Mouse (Mus musculus): ENCODE results near the gene Gbp7.
"Not testable (repeated sequence)": the region's sequence is repeated elsewhere in the genome, so short reads cannot be mapped to it uniquely, and the experiment has no call there.

The Gbp7 gene

GRCm38 (mm10) chr3:142530087-142530953, at the start of gene Gbp7:
TSS of gene Gbp7 (plus strand) at chr3:142530342.
- in situ Hi-C loops (cut with MboI; ENCODE audit: low pct_unique_long_range_greater_than_20kb in 1 of 2, low sequenced_read_pairs in 2 of 2, unreplicated experiment in 1 of 2), result no loop called here

- in situ Hi-C loops (cut with MboI; ENCODE audit: low pct_unique_long_range_greater_than_20kb in 1 of 2, low sequenced_read_pairs in 2 of 2, unreplicated experiment in 1 of 2), result loop anchor here (25.0 kb wide), 1 partner anchor 222 kb away; the partner anchor contains the start of gene Kyat3 (in 2 of the 2)
Observed at GRCm38 (mm10) chr3:142490465-142490864, 39.7 kb upstream of the Gbp7 start.

- in situ Hi-C loops (cut with MboI; ENCODE audit: low pct_unique_long_range_greater_than_20kb in 1 of 2, low sequenced_read_pairs in 2 of 2, unreplicated experiment in 1 of 2), result loop anchor here (25.0 kb wide), 1 partner anchor 219 kb away; the partner anchor contains the start of gene Kyat3 (in 2 of the 2)
Observed at GRCm38 (mm10) chr3:142493536-142494061, 36.5 kb upstream of the Gbp7 start, which contains the start of gene Gbp5. TSS of gene Gbp5 (plus strand) at chr3:142493978.

- in situ Hi-C loops (cut with MboI; ENCODE audit: low pct_unique_long_range_greater_than_20kb in 1 of 2, low sequenced_read_pairs in 2 of 2, unreplicated experiment in 1 of 2), result loop anchor here (25.0 kb wide), 1 partner anchor 217 kb away; the partner anchor contains the start of gene Kyat3 (in 2 of the 2)
Observed at GRCm38 (mm10) chr3:142495146-142495655, 34.9 kb upstream of the Gbp7 start.

- in situ Hi-C loops (cut with MboI; ENCODE audit: low pct_unique_long_range_greater_than_20kb in 1 of 2, low sequenced_read_pairs in 2 of 2, unreplicated experiment in 1 of 2), result loop anchor here (25.0 kb wide), 1 partner anchor 216 kb away; the partner anchor contains the start of gene Kyat3 (in 2 of the 2)
Observed at GRCm38 (mm10) chr3:142496113-142497101, 33.7 kb upstream of the Gbp7 start.

GRCm38 (mm10) chr3:142497123-142497841, 32.9 kb upstream of the Gbp7 start:
- in situ Hi-C loops (cut with MboI; ENCODE audit: low pct_unique_long_range_greater_than_20kb in 1 of 2, low sequenced_read_pairs in 2 of 2, unreplicated experiment in 1 of 2), result loop anchor here (25.0 kb wide), 1 partner anchor 215 kb away; the partner anchor contains the start of gene Kyat3 (in 2 of the 2)

GRCm38 (mm10) chr3:142498941-142499340, 31.2 kb upstream of the Gbp7 start:
- in situ Hi-C loops (cut with MboI; ENCODE audit: low pct_unique_long_range_greater_than_20kb in 1 of 2, low sequenced_read_pairs in 2 of 2, unreplicated experiment in 1 of 2), result loop anchor here (25.0 kb wide), 1 partner anchor 213 kb away; the partner anchor contains the start of gene Kyat3 (in 2 of the 2)

GRCm38 (mm10) chr3:142528116-142528515, 2.0 kb upstream of the Gbp7 start:
- in situ Hi-C loops (cut with MboI; ENCODE audit: low pct_unique_long_range_greater_than_20kb in 1 of 2, low sequenced_read_pairs in 2 of 2, unreplicated experiment in 1 of 2), result no loop called here

GRCm38 (mm10) chr3:142529597-142529996, 545 bp upstream of the Gbp7 start:
- in situ Hi-C loops (cut with MboI; ENCODE audit: low pct_unique_long_range_greater_than_20kb in 1 of 2, low sequenced_read_pairs in 2 of 2, unreplicated experiment in 1 of 2), result no loop called here

GRCm38 (mm10) chr3:142531595-142531994, 1.5 kb downstream of the Gbp7 start:
- in situ Hi-C loops (cut with MboI; ENCODE audit: low pct_unique_long_range_greater_than_20kb in 1 of 2, low sequenced_read_pairs in 2 of 2, unreplicated experiment in 1 of 2), result no loop called here

GRCm38 (mm10) chr3:142533185-142533584, 3.0 kb downstream of the Gbp7 start:
- in situ Hi-C loops (cut with MboI; ENCODE audit: low pct_unique_long_range_greater_than_20kb in 1 of 2, low sequenced_read_pairs in 2 of 2, unreplicated experiment in 1 of 2), result no loop called here

- in situ Hi-C loops (cut with MboI; ENCODE audit: low pct_unique_long_range_greater_than_20kb in 1 of 2, low sequenced_read_pairs in 2 of 2, unreplicated experiment in 1 of 2), result no loop called here
Observed at GRCm38 (mm10) chr3:142535667-142536066, 5.5 kb downstream of the Gbp7 start.

GRCm38 (mm10) chr3:142541391-142541790, 11.2 kb downstream of the Gbp7 start:
- in situ Hi-C loops (cut with MboI; ENCODE audit: low pct_unique_long_range_greater_than_20kb in 1 of 2, low sequenced_read_pairs in 2 of 2, unreplicated experiment in 1 of 2), result no loop called here

GRCm38 (mm10) chr3:142542776-142543175, 12.6 kb downstream of the Gbp7 start:
- in situ Hi-C loops (cut with MboI; ENCODE audit: low pct_unique_long_range_greater_than_20kb in 1 of 2, low sequenced_read_pairs in 2 of 2, unreplicated experiment in 1 of 2), result not testable (repeated sequence)

GRCm38 (mm10) chr3:142546690-142547089, 16.5 kb downstream of the Gbp7 start:
- in situ Hi-C loops (cut with MboI; ENCODE audit: low pct_unique_long_range_greater_than_20kb in 1 of 2, low sequenced_read_pairs in 2 of 2, unreplicated experiment in 1 of 2), result no loop called here

GRCm38 (mm10) chr3:142550052-142550676, 20.0 kb downstream of the Gbp7 start:
- in situ Hi-C loops (cut with MboI; ENCODE audit: low pct_unique_long_range_greater_than_20kb in 1 of 2, low sequenced_read_pairs in 2 of 2, unreplicated experiment in 1 of 2), result no loop called here

- in situ Hi-C loops (cut with MboI; ENCODE audit: low pct_unique_long_range_greater_than_20kb in 1 of 2, low sequenced_read_pairs in 2 of 2, unreplicated experiment in 1 of 2), result no loop called here
Observed at GRCm38 (mm10) chr3:142554601-142555000, 24.5 kb downstream of the Gbp7 start.

All from mouse embryonic stem cell (cell line).